ENCODE assay signal across 8 mouse cellular contexts in the genomic region with DNA sequence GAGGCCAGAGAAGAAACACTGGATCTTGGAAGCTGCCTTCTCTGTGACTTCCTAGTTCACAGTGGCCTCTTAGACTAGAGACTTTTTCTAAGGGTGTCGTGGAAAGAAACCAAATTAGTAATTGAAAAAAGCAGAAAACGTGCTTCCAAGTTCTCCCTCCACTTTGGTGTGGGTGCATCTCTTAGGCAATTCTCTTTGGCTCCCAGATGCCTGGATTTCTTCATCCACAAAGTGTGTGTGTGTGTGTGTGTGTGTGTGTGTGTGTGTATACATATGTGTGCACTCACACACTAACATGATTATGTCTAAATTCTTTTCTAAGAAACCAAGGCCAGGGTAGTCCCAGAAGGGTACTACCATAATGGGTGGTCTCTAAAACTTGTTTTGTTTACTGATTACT. TPM values are rescaled to one million over a fixed set of nuclear protein-coding genes. Genes with fewer than 3 reads are reported as not detected.
A peak's percentile ranks its signal among the peaks of the same experiment; 100 is the strongest.
DNase-seq lines count a peak whose midpoint lies in the region; ATAC-seq lines count a peak whose summit lies in the region.

No protein-coding gene starts in this region.

- no peak for ATAC-seq in kidney, embryonic 14.5 days (ENCODE audit: low FRiP score, low TSS enrichment)
- no peak for ATAC-seq in embryonic facial prominence, embryonic 13.5 days (ENCODE audit: insufficient number of reproducible peaks, insufficient read depth, low FRiP score, low TSS enrichment, low read depth)
- ATAC-seq in intestine, embryonic 15.5 days, result no peak
- ATAC-seq in activated CD4-positive, CD25-positive, alpha-beta regulatory T cell, adult 4 months, result no peak
- no peak for ATAC-seq in frontal cortex, adult (ENCODE audit: low TSS enrichment)

- WGBS in kidney, embryonic 14.5 days, result 17% methylated on average over 2 of the region's 2 CpGs
- WGBS in embryonic facial prominence, embryonic 13.5 days, result 9% methylated on average over 2 of the region's 2 CpGs
- WGBS in intestine, embryonic 15.5 days, result 7% methylated on average over 2 of the region's 2 CpGs

- H3K4me1 ChIP-seq in kidney, embryonic 14.5 days (ENCODE audit: control insufficient read depth, insufficient read depth, low read length), result peaks cover 17% of the 10 kb centered on the region
- H3K4me1 ChIP-seq in embryonic facial prominence, embryonic 13.5 days, result peaks cover 51% of the 10 kb centered on the region
- H3K4me1 ChIP-seq in intestine, embryonic 15.5 days (replicated peaks), result peaks cover 28% of the 10 kb centered on the region

- DNase-seq in kidney, adult 11 months, result no peak
- peak; percentile 38 for DNase-seq in naive thymus-derived CD4-positive, alpha-beta T cell, adult 2 months (ENCODE audit: low read depth)
- no peak for DNase-seq in retina, embryonic 14.5 days (ENCODE audit: low spot score)

- H3K36me3 ChIP-seq in kidney, embryonic 14.5 days (ENCODE audit: control insufficient read depth, insufficient read depth, low read length), result no peaks in the 10 kb centered on the region
- 0 out of 2 replicates have a peak, but pooled peaks cover 3% of the 10 kb centered on the region for H3K36me3 ChIP-seq in embryonic facial prominence, embryonic 13.5 days
- peaks cover 5% of the 10 kb centered on the region; the same call in 1 of the 2 replicates for H3K36me3 ChIP-seq in intestine, embryonic 15.5 days

- H3K9ac ChIP-seq in kidney, embryonic 14.5 days (ENCODE audit: low read depth, low read length), result peak overlapping the region; percentile 64
- H3K9ac ChIP-seq in embryonic facial prominence, embryonic 13.5 days, result 0 out of 2 replicates have a peak overlapping the region, but pooled peaks have one; percentile 7
- H3K9ac ChIP-seq in intestine, embryonic 15.5 days, result no peak overlapping the region

- peak overlapping the region; percentile 42 for H3K4me3 ChIP-seq in kidney, embryonic 14.5 days (ENCODE audit: low read length)
- peak overlapping the region; percentile 41 for H3K4me3 ChIP-seq in embryonic facial prominence, embryonic 13.5 days
- H3K4me3 ChIP-seq in intestine, embryonic 15.5 days (replicated peaks), result peak overlapping the region; percentile 41

- H3K4me2 ChIP-seq in kidney, embryonic 14.5 days (replicated peaks; ENCODE audit: low read depth, low read length), result peak overlapping the region; percentile 59
- peak overlapping the region; percentile 62 for H3K4me2 ChIP-seq in embryonic facial prominence, embryonic 13.5 days
- H3K4me2 ChIP-seq in intestine, embryonic 15.5 days (replicated peaks), result peak overlapping the region; percentile 65

- no peaks in the 10 kb centered on the region for H3K9me3 ChIP-seq in kidney, embryonic 14.5 days (ENCODE audit: control insufficient read depth, low read length)
- no peaks in the 10 kb centered on the region for H3K9me3 ChIP-seq in embryonic facial prominence, embryonic 13.5 days
- no peaks in the 10 kb centered on the region for H3K9me3 ChIP-seq in intestine, embryonic 15.5 days

- no peaks in the 10 kb centered on the region for H3K27me3 ChIP-seq in kidney, embryonic 14.5 days (ENCODE audit: control insufficient read depth, insufficient read depth, low read length)
- H3K27me3 ChIP-seq in embryonic facial prominence, embryonic 13.5 days, result no peaks in the 10 kb centered on the region
- no peaks in the 10 kb centered on the region for H3K27me3 ChIP-seq in intestine, embryonic 15.5 days (replicated peaks)

- peak overlapping the region; percentile 96 for H3K27ac ChIP-seq in kidney, embryonic 14.5 days (ENCODE audit: low read depth, low read length)
- peak overlapping the region; percentile 96 for H3K27ac ChIP-seq in embryonic facial prominence, embryonic 13.5 days
- H3K27ac ChIP-seq in intestine, embryonic 15.5 days, result peak overlapping the region; percentile 97

RNA-seq across cellular contexts. Expression of a gene that starts 1.2 kb away (rescaled TPM):
- 16.6 and 19.6 TPM in 2 replicates for polyA plus RNA-seq in kidney, embryonic 14.5 days (2014; fragmentation: Nextera tagmentation; extraction: Ambion mirVana)
- polyA plus RNA-seq in embryonic facial prominence, embryonic 13.5 days (2015; fragmentation: Nextera tagmentation; extraction: Ambion mirVana), result 15.8 and 18.1 TPM in 2 replicates
- polyA plus RNA-seq in intestine, embryonic 15.5 days (2015; fragmentation: Nextera tagmentation; extraction: Ambion mirVana), result 25.8 and 29.4 TPM in 2 replicates
- 10 to 100 TPM; 33.8 to 34.0 TPM for polyA plus RNA-seq in activated CD4-positive, CD25-positive, alpha-beta regulatory T cell, adult 4 months (2017; shearing (Covaris generic))
